Mouse (Mus musculus) liver, adult (tissue): Measurements from ENCODE around the gene Atoh8.

Experiments
- GATA4 ChIP-seq: IDR thresholded peaks from 2 replicates; pipeline ENCODE4 v1.6.1; 2014; ENCODE audit warnings: mild to moderate bottlenecking, low read length; ENCODE audit not compliant: insufficient replicate concordance

Gene Atoh8

DNA sequence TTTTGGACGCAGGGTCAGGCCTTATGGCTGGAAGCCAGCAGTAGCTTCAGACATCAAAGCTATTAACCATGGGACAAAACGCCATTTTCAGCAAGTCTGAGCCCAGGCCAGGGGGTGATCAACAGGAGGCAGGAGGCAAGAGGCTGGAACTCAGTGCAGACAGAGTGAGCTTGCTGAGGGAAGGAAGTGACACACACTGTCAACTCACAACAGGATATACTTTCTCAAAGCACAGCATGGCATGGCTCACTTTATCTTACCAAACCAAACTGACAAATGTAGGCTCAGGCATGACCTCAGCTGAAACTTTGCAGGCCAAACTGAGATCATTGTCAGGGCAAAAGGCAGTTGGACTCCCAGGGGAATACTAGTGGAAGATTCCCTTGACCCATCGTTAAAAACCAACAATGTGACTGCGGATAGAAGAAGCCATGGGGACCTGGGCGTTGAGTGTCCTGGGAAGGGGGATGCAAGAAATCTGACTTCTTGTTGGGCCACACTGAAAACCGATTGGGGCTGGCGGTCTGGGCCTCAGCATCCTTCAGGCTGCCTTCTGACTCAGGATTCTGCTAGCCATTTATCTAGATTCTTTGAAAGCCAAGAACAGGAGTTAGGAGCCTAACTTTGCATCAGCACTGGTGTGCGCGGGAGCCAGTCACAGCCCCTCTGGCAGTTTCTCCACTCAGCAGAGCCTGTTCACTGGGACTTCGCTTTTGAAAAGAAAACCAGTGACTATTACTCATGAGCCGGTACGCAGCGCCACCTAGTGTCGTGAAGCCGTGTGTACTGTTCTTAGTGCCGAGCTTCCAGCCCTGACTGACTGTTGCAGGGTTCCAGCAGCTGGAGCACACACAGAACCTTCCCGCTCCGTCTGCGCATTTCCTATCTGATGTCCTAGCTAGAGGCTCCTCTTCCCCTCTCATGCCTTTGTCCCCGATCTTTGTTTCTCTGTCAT, 70.8 kb downstream of the Atoh8 start:
- 0 out of 2 replicates have a peak, but pooled peaks have one; percentile 28 for TF ChIP-seq GATA4

DNA sequence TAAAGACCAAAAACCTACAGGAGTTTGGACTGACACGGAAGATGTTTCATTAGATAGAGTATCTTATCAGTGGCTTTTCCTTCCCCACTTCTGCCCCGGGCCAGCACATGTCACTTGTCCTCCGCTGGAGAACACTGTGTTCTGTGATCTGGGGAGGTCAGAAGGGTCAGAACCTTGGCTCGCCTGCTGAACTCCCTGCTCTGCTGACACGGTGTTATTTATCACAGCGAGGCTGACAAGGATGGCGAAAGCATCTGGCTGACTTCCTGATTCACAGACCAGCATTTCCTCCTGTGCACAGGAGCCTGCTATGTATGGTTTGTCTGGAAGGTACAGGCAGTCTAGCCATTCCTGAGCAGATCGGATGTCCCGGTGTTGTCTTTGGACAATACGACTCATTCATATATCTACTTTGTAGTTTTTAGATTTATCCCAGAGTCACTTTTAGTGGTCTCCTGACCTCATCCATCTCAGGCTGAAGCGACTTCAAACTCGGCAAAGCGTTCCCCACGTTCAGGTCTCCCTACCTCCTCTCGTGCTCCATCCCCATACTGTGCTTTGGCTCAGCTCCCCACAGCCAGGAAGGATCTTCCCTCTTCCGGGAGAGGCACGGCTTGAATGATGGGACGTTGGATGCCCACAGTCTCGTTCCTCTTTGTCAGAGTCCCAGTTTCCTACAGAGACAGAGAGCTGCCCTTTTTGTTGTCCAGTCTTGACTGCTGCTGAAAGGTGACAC, 73.1 kb downstream of the Atoh8 start:
- peak; percentile 99 for TF ChIP-seq GATA4

DNA sequence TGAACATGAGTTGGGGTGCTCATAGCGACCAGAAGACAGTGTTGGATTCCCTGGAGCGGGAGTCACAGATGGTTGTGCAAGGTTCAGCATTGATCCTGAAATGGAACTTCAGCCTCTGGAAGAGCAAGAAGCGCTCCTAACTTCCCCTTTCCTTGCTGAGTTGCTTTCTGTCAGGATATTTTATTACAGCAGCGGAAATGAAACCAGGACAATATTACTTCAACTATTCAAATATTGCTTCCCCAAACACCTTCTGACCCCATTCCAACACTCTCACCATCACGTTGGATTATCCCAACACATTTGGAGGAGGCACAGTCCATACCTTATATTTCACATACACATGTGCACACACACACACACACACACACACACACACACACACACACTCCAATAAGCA, 73.6 kb downstream of the Atoh8 start:
- TF ChIP-seq GATA4, result no peak

DNA sequence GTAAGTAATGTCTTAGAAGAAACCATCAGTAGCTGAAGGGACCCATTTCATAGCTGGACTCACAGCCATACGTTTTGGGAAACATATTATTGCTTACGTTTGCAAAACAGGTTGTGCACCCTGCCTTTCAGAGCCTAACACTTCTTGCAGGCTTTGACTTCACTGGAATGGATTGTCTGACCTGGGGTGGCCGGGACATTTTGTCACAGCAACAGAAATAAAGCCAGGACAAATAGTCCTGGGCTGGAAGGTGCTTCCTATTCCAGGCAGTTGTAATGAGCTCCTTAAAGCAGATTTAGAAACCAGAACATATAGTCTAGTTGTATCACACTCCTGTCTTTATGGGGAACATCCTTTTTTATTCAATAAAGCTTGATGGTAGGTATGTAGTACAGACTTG, 74.4 kb downstream of the Atoh8 start:
- no peak for TF ChIP-seq GATA4

DNA sequence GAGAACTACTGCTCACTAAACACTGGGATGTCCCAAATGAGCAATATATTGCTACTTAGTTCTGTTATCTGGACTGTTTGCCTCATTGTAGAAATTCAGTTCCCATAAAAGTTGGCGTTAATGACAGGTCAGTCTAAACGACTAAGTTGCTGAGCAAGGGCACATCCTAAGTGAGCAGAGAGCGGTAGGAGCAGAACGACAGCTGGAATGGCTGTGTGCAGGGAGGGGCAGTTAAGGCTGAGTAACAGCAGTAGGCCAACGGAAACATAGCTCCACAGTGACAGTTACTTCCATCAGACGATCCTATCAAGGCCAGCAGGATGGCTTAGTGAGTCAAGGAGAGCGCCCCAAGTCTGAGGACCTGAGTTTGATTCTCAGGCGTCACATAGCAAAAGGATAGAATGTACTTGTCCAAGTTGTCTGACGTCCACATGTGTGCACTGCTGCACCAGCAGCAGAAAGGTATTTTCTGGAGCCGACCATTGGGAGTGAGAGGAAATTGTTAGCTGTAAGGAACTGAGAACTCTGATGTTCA, 75.4 kb downstream of the Atoh8 start:
- no peak for TF ChIP-seq GATA4

DNA sequence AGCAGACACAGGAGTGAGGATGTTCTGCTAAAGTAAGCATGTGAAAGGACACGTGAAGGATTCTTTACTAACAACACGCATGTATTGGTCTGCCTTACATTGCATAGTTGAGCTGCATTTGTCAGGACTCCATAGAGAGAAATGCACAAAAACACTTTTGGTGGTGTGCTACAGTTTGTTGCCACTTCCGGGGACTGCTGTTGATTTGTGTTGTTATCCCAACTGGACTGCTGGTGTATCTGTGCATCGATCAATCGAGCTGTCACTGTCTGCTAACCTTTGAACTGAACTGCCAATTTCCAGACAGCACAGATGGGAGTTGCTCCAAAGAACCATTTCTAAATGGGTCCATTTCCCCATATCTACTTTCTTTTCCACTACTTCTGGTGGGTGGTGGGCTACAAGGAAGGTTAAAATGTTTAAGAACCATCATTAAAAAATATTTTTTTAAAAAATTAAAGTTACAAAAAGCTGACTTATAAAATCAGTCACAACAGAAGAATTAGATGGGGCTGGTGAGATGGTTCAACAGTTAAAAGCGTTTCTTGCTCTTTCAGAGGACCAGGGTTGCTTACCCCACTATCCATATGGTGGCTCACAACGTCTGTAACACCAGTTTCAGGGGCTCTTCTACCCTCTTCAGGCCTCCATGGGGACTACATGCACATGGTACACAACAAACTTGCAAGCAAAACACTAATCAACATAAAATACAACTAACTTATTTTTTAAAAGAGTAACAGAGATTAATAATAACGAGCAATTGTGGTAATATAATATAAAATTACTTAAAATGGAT, 76.2 kb downstream of the Atoh8 start:
- TF ChIP-seq GATA4, result peak; percentile 70; the same call in 1 of the 2 replicates
